Mouse (Mus musculus): ENCODE measurements around the gene Zfp39. TPM values are rescaled to one million over a fixed set of nuclear protein-coding genes. Genes with fewer than 3 reads are reported as not detected.

Zfp39 gene
- 0.25 and 0.43 TPM in 2 replicates for polyA plus RNA-seq (2012; ENCODE audit: low replicate concordance)

DNA sequence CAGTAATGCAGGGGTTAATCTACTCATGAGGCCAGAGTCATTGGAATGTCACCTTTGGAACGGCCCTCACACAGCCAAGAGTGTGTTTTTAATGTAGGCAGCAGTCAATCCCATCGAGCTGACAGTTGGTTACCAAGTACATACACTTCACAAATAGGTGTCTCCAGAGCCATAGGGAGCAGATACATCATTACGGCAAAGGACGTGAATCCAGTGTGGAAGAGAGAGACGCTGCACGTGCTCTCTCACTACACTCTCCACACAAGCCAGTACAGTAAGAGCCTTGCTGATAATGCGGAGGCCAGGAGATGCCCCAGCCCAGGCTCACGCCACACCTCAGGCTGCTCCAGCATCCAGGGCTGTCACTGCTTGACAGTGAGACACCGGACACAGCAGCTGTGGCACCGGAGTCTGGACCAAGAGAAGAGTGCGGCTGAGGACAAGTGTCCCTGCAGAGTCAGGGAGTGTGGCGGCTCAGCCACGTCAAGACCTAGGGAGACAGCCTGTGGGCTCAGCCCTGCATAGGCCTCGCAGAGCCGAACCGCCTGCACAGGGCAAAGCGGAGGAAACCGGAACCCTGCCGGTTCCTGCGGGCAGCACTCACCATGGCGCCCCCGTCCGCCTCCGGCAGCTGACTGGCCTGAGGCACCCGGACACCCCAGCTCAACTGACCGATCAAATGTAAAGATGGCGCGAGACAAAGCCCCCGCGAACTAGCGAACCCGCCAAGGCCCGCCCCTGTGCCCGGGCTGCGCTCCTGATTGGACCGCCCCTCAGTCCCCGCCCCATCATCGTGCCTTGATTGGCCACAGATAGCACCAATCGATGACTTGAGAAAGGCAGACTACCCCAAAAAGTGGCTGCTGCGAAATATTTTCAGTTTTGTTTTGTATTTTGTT lies at the start of gene Zfp39:
Gene Zfp39 (minus strand): TSS at position 715 of the 899 bp plus-strand sequence.

DNA sequence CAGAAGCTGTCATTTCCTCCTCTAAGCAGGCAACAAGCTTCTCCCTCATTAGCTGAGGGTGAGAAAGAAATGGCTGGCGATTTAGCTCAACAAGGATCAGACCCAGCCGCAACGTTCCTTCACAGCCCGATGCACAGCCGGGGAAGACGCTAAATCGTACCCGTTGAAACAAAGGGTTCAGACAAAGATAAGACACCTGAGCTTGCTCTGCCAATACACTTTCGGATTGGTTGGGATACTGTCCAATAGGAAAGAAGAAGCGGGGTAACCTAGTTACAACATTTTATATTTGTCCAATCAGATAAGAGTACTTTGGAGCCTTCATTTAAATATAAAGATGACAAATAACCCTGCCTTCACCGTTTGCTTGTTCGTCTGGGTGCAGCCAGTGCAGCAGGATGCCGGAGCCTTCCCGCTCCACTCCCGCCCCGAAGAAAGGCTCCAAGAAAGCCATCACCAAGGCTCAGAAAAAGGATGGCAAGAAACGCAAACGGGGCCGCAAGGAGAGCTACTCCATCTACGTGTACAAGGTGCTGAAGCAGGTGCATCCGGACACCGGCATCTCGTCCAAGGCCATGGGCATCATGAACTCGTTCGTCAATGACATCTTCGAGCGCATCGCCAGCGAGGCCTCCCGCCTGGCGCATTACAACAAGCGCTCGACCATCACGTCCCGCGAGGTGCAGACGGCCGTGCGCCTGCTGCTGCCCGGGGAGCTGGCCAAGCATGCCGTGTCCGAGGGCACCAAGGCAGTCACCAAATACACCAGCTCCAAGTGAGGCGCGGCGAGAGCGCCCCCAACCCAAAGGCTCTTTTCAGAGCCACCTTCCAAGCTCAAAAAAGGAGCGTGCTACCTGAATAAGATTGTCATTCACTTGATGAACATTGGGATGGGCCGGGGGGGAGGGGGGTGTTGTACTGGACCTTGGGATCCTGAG lies 44.8 kb upstream of the Zfp39 start, which contains the start of gene Hist3h2ba:
Gene Hist3h2ba (plus strand): TSS at position 379 of the 938 bp plus-strand sequence.

DNA sequence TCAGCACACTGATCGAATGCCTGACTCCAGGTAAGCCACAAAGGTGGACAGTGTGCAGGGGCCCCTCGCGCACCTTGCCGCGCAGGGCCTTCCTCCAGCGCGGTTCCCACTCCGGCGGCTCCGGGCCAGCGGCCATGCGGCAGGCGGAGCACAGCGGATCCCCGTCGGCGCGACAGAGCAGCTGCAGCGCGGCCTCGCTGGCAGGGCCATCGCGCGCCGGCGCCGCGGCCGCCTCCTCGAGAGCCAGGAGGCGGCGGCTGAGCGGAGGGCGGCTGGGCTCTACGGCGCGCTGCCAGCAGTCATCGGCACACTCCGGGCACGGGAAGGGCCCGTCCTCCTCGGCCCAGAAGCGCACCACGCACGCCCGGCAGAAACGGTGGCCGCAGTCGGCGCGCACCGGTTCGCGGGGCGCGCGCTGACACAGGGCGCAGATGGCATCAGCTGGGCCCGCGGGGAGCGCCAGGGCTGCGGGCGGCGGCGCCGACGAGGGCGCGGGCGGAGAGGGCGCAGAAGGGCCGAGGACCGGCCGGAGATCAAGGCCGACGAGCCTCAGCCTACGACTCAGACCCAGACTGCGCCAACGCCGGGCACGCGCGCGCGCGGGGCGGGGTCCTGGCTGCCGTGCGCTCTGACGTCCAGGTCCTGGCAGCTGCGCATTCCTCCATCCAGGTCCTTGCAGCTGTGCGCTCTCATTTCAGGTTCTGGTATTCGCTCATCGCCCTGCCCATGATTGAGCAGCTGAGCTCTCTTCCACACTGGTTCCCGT lies 34.5 kb upstream of the Zfp39 start, which contains the start of gene Rnf187:
Gene Rnf187 (minus strand): TSS at position 595 of the 766 bp plus-strand sequence.

DNA sequence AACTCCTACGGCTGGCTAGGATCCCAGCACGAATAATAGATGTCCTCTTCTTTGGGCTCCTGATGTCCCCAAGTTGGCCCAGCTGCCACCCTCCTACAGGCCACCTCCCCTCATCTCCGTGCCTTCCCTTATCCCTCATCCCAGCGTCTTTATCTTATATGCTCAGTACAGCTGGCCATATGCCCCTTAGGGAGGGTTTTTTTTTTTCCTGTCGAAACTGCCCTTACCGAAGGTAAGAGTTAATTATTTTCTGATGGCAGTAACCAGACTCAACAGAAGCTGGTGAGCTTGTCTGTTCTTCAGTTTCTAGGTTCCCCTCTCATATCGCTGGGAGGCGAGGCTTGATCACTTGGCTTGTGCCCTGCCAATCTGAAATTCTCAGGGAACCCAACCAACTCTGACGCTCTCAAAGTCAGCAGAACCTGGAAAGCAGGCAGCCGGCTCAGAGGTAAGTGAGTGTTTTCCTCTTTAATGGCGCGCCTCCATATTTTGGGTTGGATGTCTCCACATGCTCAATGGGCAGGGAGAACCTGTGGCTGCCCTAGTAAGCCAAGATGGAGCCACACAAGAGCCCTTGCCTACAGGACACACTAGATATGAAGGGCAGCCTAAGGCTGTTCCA lies 13.8 kb upstream of the Zfp39 start, which contains the start of gene Btnl10:
Gene Btnl10 (plus strand): TSS at position 164 of the 622 bp plus-strand sequence.

DNA sequence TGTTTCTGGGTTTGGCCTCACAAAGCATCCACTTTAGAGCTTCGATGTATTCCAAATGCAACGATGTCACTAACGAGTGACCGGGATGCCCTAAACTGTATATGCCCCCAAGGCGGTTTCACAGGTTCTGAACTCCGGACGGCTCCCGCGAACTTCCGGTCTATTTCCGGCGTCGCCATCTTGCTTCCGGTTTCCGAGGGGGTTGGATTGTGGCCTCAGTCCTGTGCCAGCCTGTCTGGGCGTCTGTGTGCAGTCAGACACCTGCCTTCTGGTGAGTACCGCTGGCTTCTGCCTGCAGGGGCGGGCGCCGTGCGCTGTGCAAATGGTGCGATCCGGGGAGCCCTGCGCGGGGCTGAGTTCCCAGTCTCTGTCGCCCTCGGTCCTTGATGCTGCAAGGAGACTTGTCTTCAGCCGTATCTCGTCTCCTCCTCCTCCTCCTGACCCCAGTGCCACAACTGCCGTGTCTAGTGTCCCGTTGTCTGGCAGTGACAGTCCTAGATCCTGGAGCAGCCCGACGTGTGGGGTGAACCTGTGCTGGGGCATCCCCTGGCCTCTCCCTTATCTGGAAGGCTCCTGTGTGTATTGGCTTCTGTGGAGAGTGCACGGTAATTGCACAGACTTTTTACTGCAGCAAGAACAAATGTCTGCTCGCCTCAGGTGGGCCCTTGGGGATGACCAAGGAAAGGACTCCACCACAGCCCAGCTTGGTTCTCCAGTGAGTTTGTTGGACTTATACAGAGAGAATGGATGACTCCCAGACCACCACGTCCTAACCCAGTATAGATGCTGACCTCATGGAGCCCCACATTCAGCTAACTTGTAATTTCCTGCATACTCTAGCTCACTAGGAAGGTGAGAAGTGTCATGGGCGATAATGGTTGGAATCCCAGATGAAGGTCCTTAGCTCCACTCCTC lies 36.7 kb downstream of the Zfp39 start, which contains the start of gene 2810021J22Rik:
Gene 2810021J22Rik (plus strand): TSS at position 178 of the 915 bp plus-strand sequence.

DNA sequence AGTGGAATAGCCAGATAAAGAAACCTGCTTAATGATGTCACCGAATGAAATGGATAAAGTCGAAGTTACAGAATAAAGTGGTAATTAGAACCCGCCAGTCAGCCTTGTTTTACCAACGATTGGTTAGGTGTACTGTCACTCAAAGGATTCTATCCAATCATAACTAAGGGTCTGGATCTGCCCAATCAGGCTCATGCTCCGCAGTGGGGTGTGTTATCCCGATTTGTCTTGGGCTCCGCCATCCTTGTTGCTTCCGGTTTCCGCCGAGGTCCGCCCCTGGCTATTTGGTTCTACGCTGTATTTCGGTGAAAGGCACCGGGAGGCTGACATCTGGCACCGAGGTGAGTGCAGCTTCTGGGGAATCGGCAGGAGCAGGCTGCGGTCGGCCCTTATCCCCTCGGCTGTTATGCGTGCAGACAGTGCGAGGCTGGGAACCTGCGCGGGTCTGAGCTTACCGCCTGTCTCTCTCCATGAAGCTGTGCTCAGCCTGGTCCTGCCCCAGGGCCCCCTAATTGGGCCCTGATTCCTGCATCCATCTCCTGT lies 57.0 kb downstream of the Zfp39 start, which contains the start of gene Gm12258:
Gene Gm12258 (plus strand): TSS at position 240 of the 543 bp plus-strand sequence.

DNA sequence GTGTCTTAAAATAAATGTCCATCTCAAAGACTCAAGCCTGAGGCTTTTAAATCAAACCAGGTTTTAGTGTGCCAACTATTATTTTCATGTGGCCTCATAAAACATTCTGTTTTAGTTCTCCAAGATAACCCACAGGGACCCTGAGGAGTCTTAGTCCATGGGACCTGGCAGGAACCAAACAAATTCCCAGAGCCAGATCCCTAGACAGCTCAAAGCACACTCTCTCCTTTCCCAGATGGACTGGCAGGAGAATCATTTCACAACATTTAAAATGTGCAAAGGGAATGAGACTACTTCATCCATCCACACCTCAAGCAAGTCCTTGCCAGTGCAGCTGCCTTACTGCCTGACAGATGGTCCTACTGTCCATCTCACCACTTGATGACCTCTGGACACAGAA lies 65.1 kb downstream of the Zfp39 start, which contains the start of gene Olfr311:
Gene Olfr311 (plus strand): TSS at position 301 of the 400 bp plus-strand sequence.

Other genes with a start within 250 kb of the Zfp39 start
- gene Olfr322, start 245.4 kb downstream of the Zfp39 start, polyA plus RNA-seq (2012; ENCODE audit: low replicate concordance): not detected in 2 replicates
- not detected in 2 replicates for gene Olfr320, start 223.1 kb downstream of the Zfp39 start, polyA plus RNA-seq (2012; ENCODE audit: low replicate concordance)
- not detected in 2 replicates for gene Olfr319, start 205.1 kb downstream of the Zfp39 start, polyA plus RNA-seq (2012; ENCODE audit: low replicate concordance)
- not detected in 2 replicates for gene Olfr318, start 180.2 kb downstream of the Zfp39 start, polyA plus RNA-seq (2012; ENCODE audit: low replicate concordance)
- not detected in 2 replicates for gene Olfr317, start 165.0 kb downstream of the Zfp39 start, polyA plus RNA-seq (2012; ENCODE audit: low replicate concordance)
- gene Olfr316, start 151.5 kb downstream of the Zfp39 start, polyA plus RNA-seq (2012; ENCODE audit: low replicate concordance): not detected in 2 replicates
- not detected in 2 replicates for gene Olfr315, start 131.0 kb downstream of the Zfp39 start, polyA plus RNA-seq (2012; ENCODE audit: low replicate concordance)
- gene Olfr314, start 121.3 kb downstream of the Zfp39 start, polyA plus RNA-seq (2012; ENCODE audit: low replicate concordance): not detected in 2 replicates
- not detected in 2 replicates for gene Fam183b, start 102.3 kb downstream of the Zfp39 start, polyA plus RNA-seq (2012; ENCODE audit: low replicate concordance)
- not detected in 2 replicates for gene Olfr313, start 89.2 kb downstream of the Zfp39 start, polyA plus RNA-seq (2012; ENCODE audit: low replicate concordance)
- not detected in 2 replicates for gene Olfr312, start 75.0 kb downstream of the Zfp39 start, polyA plus RNA-seq (2012; ENCODE audit: low replicate concordance)
- not detected in 2 replicates for gene Olfr311, start 65.0 kb downstream of the Zfp39 start, polyA plus RNA-seq (2012; ENCODE audit: low replicate concordance)
- gene Gm12258, start 57.1 kb downstream of the Zfp39 start, polyA plus RNA-seq (2012; ENCODE audit: low replicate concordance): 0.10 and 0.71 TPM in 2 replicates
- gene 2810021J22Rik, start 37.0 kb downstream of the Zfp39 start, polyA plus RNA-seq (2012; ENCODE audit: low replicate concordance): 0.43 TPM in 1 of 2 replicates, not detected in the other
- 52.1 and 76.9 TPM in 2 replicates for gene Btnl10, start 13.7 kb upstream of the Zfp39 start, polyA plus RNA-seq (2012; ENCODE audit: low replicate concordance)
- gene Rnf187, start 34.7 kb upstream of the Zfp39 start, polyA plus RNA-seq (2012; ENCODE audit: low replicate concordance): 629 and 745 TPM in 2 replicates
- 8.1 and 47.9 TPM in 2 replicates for gene Hist3h2ba, start 44.7 kb upstream of the Zfp39 start, polyA plus RNA-seq (2012; ENCODE audit: low replicate concordance)
- gene Hist3h2a, start 50.5 kb upstream of the Zfp39 start, polyA plus RNA-seq (2012; ENCODE audit: low replicate concordance): 8.3 and 12.0 TPM in 2 replicates
- 0.18 TPM in 1 of 2 replicates, not detected in the other for gene Trim17, start 50.5 kb upstream of the Zfp39 start, polyA plus RNA-seq (2012; ENCODE audit: low replicate concordance)
- gene Trim11, start 73.9 kb upstream of the Zfp39 start, polyA plus RNA-seq (2012; ENCODE audit: low replicate concordance): 53.8 and 55.6 TPM in 2 replicates
- 0.85 and 0.96 TPM in 2 replicates for gene Obscn, start 232.2 kb upstream of the Zfp39 start, polyA plus RNA-seq (2012; ENCODE audit: low replicate concordance)

All from leukemia stem cell, adult 10-12 weeks (primary cell).